Mouse (Mus musculus): ENCODE data around the gene Zfp109. TPM values are rescaled to one million over a fixed set of nuclear protein-coding genes. Genes with fewer than 3 reads are reported as not detected.

Zfp109 gene
- polyA plus RNA-seq, 1 experiment from 2014 or later = 3.0 TPM

DNA sequence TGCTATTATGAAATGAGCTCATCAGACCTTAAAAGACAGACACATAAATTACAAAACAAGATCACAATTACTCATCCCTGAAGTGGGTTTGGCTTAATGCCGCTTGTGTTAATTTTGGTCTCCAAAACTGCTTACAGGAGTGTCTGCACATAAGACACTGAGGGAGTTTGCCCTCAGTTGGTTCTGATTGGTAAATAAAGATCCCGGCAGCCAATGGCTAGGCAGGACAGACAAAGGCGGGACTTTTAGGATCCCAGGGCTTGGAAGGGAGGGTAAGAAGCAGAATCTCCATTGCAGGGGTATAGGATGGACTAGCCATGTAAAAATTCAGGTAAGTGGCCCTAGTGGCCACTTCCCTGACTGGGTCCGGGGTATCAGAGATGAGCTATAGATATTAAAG, 40.4 kb downstream of the Zfp109 start:
- Histone ChIP-seq H3K36me3 (peaks cover 86% of the 10 kb centered on the region), H3K4me3 (no peak overlapping the region), H3K9me3 (peaks cover 21% of the 10 kb centered on the region), H3K4me1 (no peaks in the 10 kb centered on the region), H3K27ac (replicated peaks) (no peak overlapping the region), H3K9ac (no peak overlapping the region), H3K27me3 (replicated peaks) (no peaks in the 10 kb centered on the region), H3K4me2 (no peak overlapping the region)
- ATAC-seq (ENCODE audit: extremely low read depth, insufficient number of reproducible peaks, low FRiP score, low TSS enrichment) = no peak
- 85% methylated on average over 4 of the region's 4 CpGs for WGBS

DNA sequence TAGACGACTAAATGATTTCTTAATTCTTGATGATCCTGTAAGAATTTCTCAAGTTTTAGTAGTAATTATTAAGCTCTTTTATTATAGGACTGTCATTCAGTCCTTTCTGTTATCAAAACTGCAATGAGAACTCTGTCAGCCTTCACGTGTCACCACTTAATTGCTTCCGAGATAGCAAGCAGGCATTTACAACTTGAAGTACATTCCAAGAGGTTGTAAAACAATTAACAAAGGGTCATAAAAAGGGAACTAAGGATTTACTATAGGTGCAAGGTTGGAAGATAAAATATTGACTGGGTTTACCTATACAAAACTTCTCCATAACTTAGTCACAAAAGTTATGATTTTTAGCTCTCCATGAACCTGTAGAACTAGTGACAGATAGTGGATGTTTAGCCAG, 44.2 kb downstream of the Zfp109 start:
- Histone ChIP-seq H3K4me1 (no peaks in the 10 kb centered on the region), H3K4me2 (no peak overlapping the region), H3K27me3 (replicated peaks) (no peaks in the 10 kb centered on the region), H3K36me3 (peaks cover 48% of the 10 kb centered on the region), H3K27ac (replicated peaks) (no peak overlapping the region), H3K9ac (no peak overlapping the region), H3K4me3 (no peak overlapping the region), H3K9me3 (peaks cover 6% of the 10 kb centered on the region)
- ATAC-seq (ENCODE audit: extremely low read depth, insufficient number of reproducible peaks, low FRiP score, low TSS enrichment) = no peak
- 76% methylated on average over 3 of the region's 3 CpGs for WGBS

DNA sequence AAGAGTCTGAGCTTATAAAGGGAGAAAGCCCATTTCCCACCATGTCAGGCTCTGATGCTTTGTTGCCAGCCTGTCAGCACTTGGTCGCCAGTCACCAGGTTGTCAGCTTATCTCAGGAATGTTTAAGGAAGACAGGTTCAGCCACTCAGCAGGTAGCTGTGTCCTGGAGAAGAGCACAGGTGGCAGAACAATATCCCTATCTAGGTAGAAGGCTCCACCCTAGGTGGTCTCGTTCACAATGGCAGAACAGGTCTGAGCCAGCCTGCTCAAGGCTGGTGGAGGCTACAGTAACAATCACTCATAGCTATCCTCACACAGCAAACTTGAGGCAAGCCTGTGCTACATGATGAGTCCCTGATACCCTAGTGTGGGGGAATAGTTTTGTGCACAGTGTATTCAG, 46.0 kb downstream of the Zfp109 start:
- no peaks in the 10 kb centered on the region for H3K4me1 ChIP-seq
- WGBS = 68% methylated on average over 2 of the region's 2 CpGs
- H3K4me2 ChIP-seq = no peak overlapping the region
- no peak overlapping the region for H3K27ac ChIP-seq (replicated peaks)
- H3K27me3 ChIP-seq (replicated peaks) = no peaks in the 10 kb centered on the region
- H3K4me3 ChIP-seq = no peak overlapping the region
- ATAC-seq (ENCODE audit: extremely low read depth, insufficient number of reproducible peaks, low FRiP score, low TSS enrichment) = no peak
- peaks cover 3% of the 10 kb centered on the region; the same call in 1 of the 2 replicates for H3K9me3 ChIP-seq
- no peak overlapping the region for H3K9ac ChIP-seq
- H3K36me3 ChIP-seq = peaks cover 32% of the 10 kb centered on the region

DNA sequence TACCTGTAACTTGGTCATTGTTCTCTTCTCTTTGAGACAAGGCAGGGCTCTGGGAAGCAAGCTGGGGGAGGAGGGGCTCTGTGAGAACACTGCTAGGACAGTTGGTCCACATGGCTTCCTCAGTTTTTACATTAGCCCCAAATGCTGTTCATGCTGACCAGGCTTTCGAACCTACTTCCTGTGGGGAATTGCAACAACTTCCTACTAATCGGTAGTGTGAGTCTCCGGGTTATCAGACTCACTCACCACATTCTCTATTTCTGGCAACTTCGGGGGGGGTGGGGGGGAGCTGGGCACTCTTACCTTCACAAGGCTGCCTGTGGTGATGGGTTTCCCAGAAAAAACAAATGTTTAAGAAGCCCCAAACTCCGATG, 47.8 kb downstream of the Zfp109 start:
- no peak for ATAC-seq (ENCODE audit: extremely low read depth, insufficient number of reproducible peaks, low FRiP score, low TSS enrichment)
- Histone ChIP-seq H3K27me3 (replicated peaks) (no peaks in the 10 kb centered on the region), H3K9ac (no peak overlapping the region), H3K4me2 (no peak overlapping the region), H3K36me3 (peaks cover 22% of the 10 kb centered on the region), H3K4me1 (no peaks in the 10 kb centered on the region), H3K4me3 (no peak overlapping the region), H3K27ac (replicated peaks) (no peak overlapping the region), H3K9me3 (peaks cover 3% of the 10 kb centered on the region; the same call in 1 of the 2 replicates)
- 28% methylated on average over 5 of the region's 5 CpGs for WGBS

DNA sequence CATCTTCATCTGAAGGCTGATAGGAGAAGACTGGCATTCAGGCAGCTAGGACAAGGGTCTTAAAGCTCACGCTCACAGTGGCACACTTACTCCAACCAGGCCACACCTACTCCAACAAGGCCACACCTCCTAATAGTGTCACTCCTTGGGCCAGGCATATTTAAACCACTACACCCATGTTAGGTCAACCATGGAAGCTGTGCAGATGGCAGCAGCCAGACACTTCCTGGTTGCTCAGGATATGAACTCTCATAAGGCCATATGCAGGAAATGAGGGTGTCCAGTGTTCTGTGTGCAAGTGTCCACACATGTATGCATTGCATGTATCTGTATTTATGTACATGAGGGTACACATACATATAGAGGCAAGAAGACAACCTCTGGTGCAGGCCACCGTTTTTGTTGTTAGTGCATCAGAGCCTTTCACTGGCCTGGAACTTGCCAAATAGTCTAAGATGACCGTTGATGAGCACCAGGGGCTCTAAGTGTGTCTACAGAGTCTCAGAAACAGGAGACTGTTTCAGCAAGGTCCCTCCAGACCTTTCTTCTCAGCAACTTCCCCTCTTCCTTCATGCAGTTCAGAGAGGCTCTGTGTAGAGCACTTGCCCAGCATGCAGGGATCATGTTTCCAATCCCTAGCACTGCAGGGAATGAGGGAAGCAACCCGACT, 48.3 kb downstream of the Zfp109 start:
- no peak overlapping the region for H3K4me3 ChIP-seq
- WGBS = 68% methylated on average over 4 of the region's 4 CpGs
- no peaks in the 10 kb centered on the region for H3K27me3 ChIP-seq (replicated peaks)
- H3K36me3 ChIP-seq = peaks cover 17% of the 10 kb centered on the region
- H3K9me3 ChIP-seq = peaks cover 3% of the 10 kb centered on the region; the same call in 1 of the 2 replicates
- no peak overlapping the region for H3K9ac ChIP-seq
- no peak overlapping the region for H3K27ac ChIP-seq (replicated peaks)
- no peaks in the 10 kb centered on the region for H3K4me1 ChIP-seq
- no peak for ATAC-seq (ENCODE audit: extremely low read depth, insufficient number of reproducible peaks, low FRiP score, low TSS enrichment)
- no peak overlapping the region for H3K4me2 ChIP-seq

DNA sequence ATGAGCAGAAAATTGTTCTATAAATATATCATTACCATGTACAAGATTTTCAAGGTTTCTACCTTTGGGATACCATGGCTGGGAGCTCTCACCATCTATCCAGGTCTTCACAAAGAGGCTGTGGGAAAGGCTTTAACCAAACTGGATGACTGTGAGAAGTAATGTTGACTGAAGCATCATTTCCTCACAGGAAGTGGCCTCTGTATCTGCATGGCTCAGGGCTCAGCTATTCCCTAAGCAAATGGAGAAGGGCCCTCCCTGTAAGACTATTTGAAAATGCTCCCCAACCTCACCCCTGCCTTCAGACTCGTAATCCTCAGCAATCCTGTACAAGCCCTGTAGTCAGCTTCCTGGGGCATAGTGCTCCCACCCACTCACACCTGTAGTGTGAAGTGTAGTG, 49.7 kb downstream of the Zfp109 start:
- H3K27ac ChIP-seq (replicated peaks) = no peak overlapping the region
- no peak for ATAC-seq (ENCODE audit: extremely low read depth, insufficient number of reproducible peaks, low FRiP score, low TSS enrichment)
- H3K4me2 ChIP-seq = no peak overlapping the region
- H3K27me3 ChIP-seq (replicated peaks) = no peaks in the 10 kb centered on the region
- no peaks in the 10 kb centered on the region for H3K9me3 ChIP-seq
- WGBS = 63% methylated on average over 1 of the region's 1 CpGs
- H3K9ac ChIP-seq = no peak overlapping the region
- peaks cover 3% of the 10 kb centered on the region; the same call in 1 of the 2 replicates for H3K36me3 ChIP-seq
- no peaks in the 10 kb centered on the region for H3K4me1 ChIP-seq
- no peak overlapping the region for H3K4me3 ChIP-seq

Other genes starting within 250 kb of the Zfp109 start
- not detected in 2 replicates for gene V1rd19, start 235.9 kb downstream of the Zfp109 start, polyA plus RNA-seq (2015; fragmentation: Nextera tagmentation; extraction: Ambion mirVana)
- gene Vmn1r183, start 184.3 kb downstream of the Zfp109 start, polyA plus RNA-seq (2015; fragmentation: Nextera tagmentation; extraction: Ambion mirVana) = not detected in 2 replicates
- 13.0 and 14.9 TPM in 2 replicates for gene Zfp180, start 155.6 kb downstream of the Zfp109 start, polyA plus RNA-seq (2015; fragmentation: Nextera tagmentation; extraction: Ambion mirVana)
- gene Zfp112, start 125.2 kb downstream of the Zfp109 start, polyA plus RNA-seq (2015; fragmentation: Nextera tagmentation; extraction: Ambion mirVana) = 4.5 and 5.4 TPM in 2 replicates
- gene Zfp235, start 103.4 kb downstream of the Zfp109 start, polyA plus RNA-seq (2015; fragmentation: Nextera tagmentation; extraction: Ambion mirVana) = 5.9 and 9.1 TPM in 2 replicates
- 3.1 and 3.2 TPM in 2 replicates for gene Zfp114, start 62.5 kb downstream of the Zfp109 start, polyA plus RNA-seq (2015; fragmentation: Nextera tagmentation; extraction: Ambion mirVana)
- 5.8 and 6.8 TPM in 2 replicates for gene Zfp111, start 26.1 kb downstream of the Zfp109 start, polyA plus RNA-seq (2015; fragmentation: Nextera tagmentation; extraction: Ambion mirVana)
- 2.3 TPM in 2 replicates for gene Zfp108, start 17.2 kb upstream of the Zfp109 start, polyA plus RNA-seq (2015; fragmentation: Nextera tagmentation; extraction: Ambion mirVana)
- 4.6 and 4.8 TPM in 2 replicates for gene Zfp93, start 32.9 kb upstream of the Zfp109 start, polyA plus RNA-seq (2015; fragmentation: Nextera tagmentation; extraction: Ambion mirVana)
- gene Zfp61, start 63.7 kb upstream of the Zfp109 start, polyA plus RNA-seq (2015; fragmentation: Nextera tagmentation; extraction: Ambion mirVana) = 14.5 and 18.7 TPM in 2 replicates
- 4.5 and 4.6 TPM in 2 replicates for gene Zfp94, start 79.1 kb upstream of the Zfp109 start, polyA plus RNA-seq (2015; fragmentation: Nextera tagmentation; extraction: Ambion mirVana)
- not detected in 2 replicates for gene Tescl, start 96.4 kb upstream of the Zfp109 start, polyA plus RNA-seq (2015; fragmentation: Nextera tagmentation; extraction: Ambion mirVana)
- gene Lypd5, start 111.6 kb upstream of the Zfp109 start, polyA plus RNA-seq (2015; fragmentation: Nextera tagmentation; extraction: Ambion mirVana) = not detected in 2 replicates
- 2.9 and 5.3 TPM in 2 replicates for gene Kcnn4, start 132.7 kb upstream of the Zfp109 start, polyA plus RNA-seq (2015; fragmentation: Nextera tagmentation; extraction: Ambion mirVana)
- 18.1 and 19.3 TPM in 2 replicates for gene Smg9, start 162.1 kb upstream of the Zfp109 start, polyA plus RNA-seq (2015; fragmentation: Nextera tagmentation; extraction: Ambion mirVana)
- not detected in 2 replicates for gene Irgc1, start 214.7 kb upstream of the Zfp109 start, polyA plus RNA-seq (2015; fragmentation: Nextera tagmentation; extraction: Ambion mirVana)
- gene Plaur, start 224.9 kb upstream of the Zfp109 start, polyA plus RNA-seq (2015; fragmentation: Nextera tagmentation; extraction: Ambion mirVana) = 8.3 and 9.8 TPM in 2 replicates
- 0.60 and 0.80 TPM in 2 replicates for gene Cadm4, start 244.5 kb upstream of the Zfp109 start, polyA plus RNA-seq (2015; fragmentation: Nextera tagmentation; extraction: Ambion mirVana)